Mouse (Mus musculus) liver, adult (tissue): ENCODE measurements around the gene Exoc8.

Source experiments
- GATA4 ChIP-seq: IDR thresholded peaks from 2 replicates; pipeline ENCODE4 v1.6.1; 2014; ENCODE audit warnings: mild to moderate bottlenecking, low read length; ENCODE audit not compliant: insufficient replicate concordance

Exoc8 gene

GRCm38 (mm10) chr8:124878946-124879526 is 18.5 kb downstream of the Exoc8 start:
- TF ChIP-seq GATA4: no peak

- no peak for TF ChIP-seq GATA4
Observed at GRCm38 (mm10) chr8:124878141-124878540, 19.4 kb downstream of the Exoc8 start.

GRCm38 (mm10) chr8:124872690-124873089 is 24.8 kb downstream of the Exoc8 start:
- TF ChIP-seq GATA4: no peak

- no peak for TF ChIP-seq GATA4
Observed at GRCm38 (mm10) chr8:124872081-124872480, 25.4 kb downstream of the Exoc8 start.

- TF ChIP-seq GATA4: no peak
Observed at GRCm38 (mm10) chr8:124871474-124871873, 26.0 kb downstream of the Exoc8 start.

- no peak for TF ChIP-seq GATA4
Observed at GRCm38 (mm10) chr8:124869708-124870107, 27.8 kb downstream of the Exoc8 start.

GRCm38 (mm10) chr8:124867126-124867525 is 30.4 kb downstream of the Exoc8 start:
- no peak for TF ChIP-seq GATA4

- TF ChIP-seq GATA4: no peak
Observed at GRCm38 (mm10) chr8:124866669-124867068, 30.8 kb downstream of the Exoc8 start.

- TF ChIP-seq GATA4: no peak
Observed at GRCm38 (mm10) chr8:124863729-124864128, 33.8 kb downstream of the Exoc8 start.

GRCm38 (mm10) chr8:124863163-124863677 is 34.3 kb downstream of the Exoc8 start:
- TF ChIP-seq GATA4: no peak

- peak; percentile 58; the same call in 1 of the 2 replicates for TF ChIP-seq GATA4
Observed at GRCm38 (mm10) chr8:124862321-124863162, 35.0 kb downstream of the Exoc8 start, which contains the start of the genes Gnpat and 2810004N23Rik. Gene Gnpat, plus strand, starts transcription at chr8:124863033. Gene 2810004N23Rik, minus strand, starts transcription at chr8:124863120.

- TF ChIP-seq GATA4: no peak
Observed at GRCm38 (mm10) chr8:124860188-124860587, 37.3 kb downstream of the Exoc8 start.

GRCm38 (mm10) chr8:124859466-124859865 is 38.0 kb downstream of the Exoc8 start:
- TF ChIP-seq GATA4: no peak

- TF ChIP-seq GATA4: no peak
Observed at GRCm38 (mm10) chr8:124853511-124853910, 44.0 kb downstream of the Exoc8 start.

GRCm38 (mm10) chr8:124845573-124845972 is 51.9 kb downstream of the Exoc8 start:
- no peak for TF ChIP-seq GATA4

- no peak for TF ChIP-seq GATA4
Observed at GRCm38 (mm10) chr8:124845131-124845530, 52.4 kb downstream of the Exoc8 start.
